Mouse (Mus musculus) CD4-positive helper T cell, adult 2 months (primary cell): Measurements from ENCODE around the gene Kctd20.
A peak's percentile ranks its signal among the peaks of the same experiment; 100 is the strongest.
"Not testable (repeated sequence)": the region's sequence is repeated elsewhere in the genome, so short reads cannot be mapped to it uniquely, and the experiment has no call there.

Experiments
- DNase-seq: peaks from one replicate; pipeline ENCODE4 v3.0.0-alpha.2; 2012; ENCODE audit warnings: low read depth, missing footprints, low spot score

The Kctd20 gene

DNA sequence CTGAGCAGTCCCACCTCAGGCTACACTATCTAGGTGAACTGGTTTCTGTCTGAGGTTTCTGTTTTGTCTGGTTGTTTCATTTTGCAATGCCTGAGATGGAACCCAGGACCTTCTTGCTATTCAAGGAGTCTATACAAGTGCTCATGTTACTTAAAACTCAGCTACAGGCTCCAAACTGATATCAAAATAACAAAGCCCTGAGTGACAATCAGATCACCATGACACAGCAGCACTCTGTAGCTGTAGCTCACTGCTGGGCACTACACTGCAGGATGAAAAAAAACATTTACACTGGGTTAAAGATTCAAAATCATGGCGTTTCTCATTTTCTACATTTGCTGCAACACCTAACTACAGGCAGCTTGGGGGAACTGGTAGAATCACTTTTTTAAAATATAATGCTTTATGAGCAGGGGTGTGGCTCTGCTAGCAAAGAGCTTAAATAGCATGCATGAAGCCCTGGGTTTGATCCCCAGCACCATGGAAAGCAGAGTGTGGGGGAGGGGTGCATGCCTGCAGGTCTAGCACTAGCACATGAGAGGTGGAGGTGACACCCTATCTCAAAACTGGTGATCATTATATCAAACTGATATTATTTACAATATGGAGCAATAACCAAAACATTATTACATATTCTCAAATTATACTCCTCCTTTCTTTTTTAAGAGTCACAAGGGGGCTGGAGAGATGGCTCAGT, 33.1 kb downstream of the Kctd20 start:
- no peak for DNase-seq

DNA sequence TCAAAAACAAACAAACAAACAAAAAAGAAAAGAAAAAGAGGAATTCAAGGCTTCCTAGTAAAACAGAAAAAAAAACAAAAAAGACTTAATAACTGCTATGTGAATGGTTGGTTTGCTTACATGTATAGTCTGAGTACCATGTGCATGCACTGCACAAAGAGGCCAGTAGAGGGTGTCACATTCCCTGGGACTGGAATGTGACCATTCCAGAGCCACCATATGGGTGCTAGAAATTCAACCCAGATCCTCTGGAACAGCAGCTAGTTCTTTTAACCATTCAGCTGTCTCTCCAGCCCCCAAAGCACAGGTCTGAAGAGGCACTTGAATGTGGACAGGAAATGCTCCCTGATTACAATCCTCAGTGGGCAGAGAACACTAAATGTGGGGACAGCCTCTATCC, 35.1 kb downstream of the Kctd20 start:
- DNase-seq: peak; percentile 39

DNA sequence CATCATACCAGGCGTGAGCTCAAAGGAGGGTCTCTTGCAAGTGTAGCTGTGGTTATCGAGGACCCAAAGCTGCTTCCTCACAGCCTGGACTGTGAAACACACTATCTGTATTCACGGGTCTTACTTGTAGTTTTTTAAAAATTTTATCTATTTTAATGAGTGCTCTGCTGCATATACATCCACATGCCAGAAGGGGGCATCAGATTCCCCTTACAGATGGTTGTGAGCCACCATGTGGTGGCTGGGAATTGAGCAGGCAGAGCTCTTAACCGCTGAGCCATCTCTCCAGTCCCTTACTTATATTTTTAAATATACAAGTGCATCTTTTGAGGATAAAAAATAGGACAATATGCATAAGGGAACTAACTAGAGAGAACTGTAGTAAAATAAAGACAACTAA, 36.0 kb downstream of the Kctd20 start:
- DNase-seq: peak; percentile 76

DNA sequence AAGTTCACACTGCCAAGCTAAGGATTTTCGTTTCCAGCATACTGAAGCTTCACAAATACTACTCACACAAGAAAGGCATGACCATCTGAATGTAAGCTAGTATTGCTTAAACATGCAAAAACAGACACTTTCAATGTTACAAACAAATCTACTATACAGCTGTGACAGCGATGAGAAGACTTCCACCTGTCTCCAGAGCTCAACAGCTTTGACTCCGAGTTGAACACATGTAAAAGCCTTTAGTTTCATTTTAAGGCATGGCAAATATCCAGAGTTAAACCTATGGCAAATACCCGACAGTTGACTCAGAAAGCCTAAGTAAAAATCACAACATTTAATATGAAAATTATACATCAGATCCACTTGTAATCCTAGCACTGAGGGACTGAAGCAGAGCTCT, 36.5 kb downstream of the Kctd20 start:
- DNase-seq: no peak

DNA sequence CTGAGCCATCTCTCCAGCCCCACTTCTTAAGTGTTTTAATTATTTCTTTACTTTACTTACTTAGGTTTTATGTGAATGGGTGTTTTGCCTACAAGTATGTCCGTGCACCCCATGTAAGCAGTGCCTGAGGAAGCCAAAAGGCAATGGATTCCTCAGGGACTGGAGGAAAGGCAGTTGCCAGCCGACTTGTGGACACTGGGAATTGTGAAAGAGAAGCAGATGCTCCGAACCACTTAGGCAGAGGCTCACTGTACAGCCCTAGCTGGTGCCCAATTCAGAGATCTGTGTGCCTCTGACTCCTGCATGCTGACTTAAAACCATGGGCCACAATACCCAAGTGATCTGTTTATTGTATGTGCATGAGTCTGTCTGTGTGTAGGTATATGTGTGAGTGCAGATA, 37.2 kb downstream of the Kctd20 start:
- no peak for DNase-seq

DNA sequence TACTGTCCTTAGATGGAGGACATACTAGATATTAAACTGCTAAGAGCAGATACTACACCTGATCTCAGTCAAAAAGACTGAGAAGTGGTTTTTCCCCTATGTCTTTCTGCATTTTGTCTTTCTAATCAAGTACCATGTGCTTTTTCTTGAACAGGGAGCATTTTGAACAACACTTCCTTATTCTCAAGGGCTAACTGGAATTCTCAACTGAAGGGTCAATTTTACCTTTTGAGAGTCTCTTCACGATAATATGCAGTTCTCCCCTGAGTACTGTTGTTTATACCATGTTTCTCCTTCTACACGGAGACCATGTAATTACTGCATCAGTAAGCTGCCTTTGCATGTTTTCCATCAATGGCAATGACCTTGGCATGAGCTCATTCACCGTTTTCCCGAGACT, 38.3 kb downstream of the Kctd20 start:
- DNase-seq: no peak

DNA sequence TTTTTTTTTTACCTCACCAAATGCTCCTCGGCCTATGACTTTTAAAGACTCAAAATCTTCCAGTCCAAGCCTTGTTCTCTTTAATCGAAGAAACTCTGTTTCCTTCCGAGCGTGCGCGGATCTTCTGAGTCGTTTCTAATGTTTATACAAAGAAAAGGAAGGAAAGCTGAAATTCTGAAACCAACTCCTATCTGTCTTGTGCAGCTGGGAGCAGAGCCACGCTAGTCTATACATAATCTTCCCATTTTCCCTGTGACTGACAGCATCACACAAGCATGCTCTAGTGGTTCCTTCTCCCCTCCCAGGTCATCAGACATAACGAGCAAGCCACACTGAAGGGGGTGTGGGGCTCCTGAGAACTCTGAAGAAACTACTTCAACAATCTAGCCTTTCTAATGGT, 39.5 kb downstream of the Kctd20 start:
- DNase-seq: no peak

DNA sequence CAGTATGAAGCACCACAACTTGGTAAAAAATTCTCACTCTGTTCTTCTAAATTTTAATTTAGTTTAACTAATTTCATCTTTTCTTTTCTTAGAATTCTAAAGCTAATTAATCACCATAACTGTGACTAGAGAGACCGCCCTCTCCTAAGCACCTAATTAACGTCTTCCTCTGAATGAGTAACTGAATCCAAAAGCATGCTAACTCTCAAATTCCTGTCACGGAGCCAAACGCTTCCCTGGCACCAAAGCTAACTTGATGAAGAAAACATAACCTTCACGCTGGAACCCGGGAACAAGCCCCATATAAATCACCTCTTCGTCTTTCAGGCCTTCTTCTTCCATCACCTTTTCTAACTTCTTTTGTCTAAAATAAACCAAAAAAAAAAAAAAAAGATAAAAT, 40.4 kb downstream of the Kctd20 start:
- DNase-seq: no peak

DNA sequence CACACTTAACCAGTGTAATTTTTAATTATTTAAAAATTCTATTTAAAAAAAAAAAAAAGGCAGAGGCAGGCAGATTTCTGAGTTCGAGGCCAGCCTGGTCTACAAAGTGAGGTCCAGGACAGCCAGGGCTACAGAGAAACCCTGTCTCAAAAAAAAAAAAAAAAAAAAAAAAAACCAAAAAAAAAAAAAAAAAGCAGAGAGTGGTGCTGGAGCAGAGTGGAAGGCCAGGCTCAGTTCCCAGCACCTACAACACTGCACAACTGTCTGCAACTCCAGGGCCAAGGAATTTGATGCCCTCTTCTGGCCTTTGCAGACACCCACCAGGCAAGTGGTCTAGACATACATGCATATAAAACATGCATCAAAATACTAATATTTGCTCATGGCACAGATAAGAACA, 41.3 kb downstream of the Kctd20 start:
- not testable (repeated sequence) for DNase-seq

DNA sequence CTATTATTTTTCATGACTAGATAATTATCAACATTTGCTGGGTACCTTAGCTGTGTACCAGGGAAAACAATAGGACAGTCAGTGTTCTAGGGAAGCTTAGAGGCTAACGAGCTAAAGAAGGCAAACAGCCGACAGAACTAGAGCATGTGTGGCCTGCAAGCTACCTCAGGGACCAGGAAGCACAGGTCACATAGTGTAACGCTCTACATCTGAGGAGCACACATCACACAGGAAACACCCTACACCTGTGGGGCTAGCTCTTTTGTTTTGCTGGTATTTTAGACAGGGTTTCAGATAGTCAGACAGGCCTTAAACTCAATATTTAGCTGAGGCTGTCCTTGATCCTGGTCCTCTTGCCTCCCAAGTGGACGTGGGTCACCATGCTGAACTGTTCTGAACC, 42.9 kb downstream of the Kctd20 start:
- no peak for DNase-seq

DNA sequence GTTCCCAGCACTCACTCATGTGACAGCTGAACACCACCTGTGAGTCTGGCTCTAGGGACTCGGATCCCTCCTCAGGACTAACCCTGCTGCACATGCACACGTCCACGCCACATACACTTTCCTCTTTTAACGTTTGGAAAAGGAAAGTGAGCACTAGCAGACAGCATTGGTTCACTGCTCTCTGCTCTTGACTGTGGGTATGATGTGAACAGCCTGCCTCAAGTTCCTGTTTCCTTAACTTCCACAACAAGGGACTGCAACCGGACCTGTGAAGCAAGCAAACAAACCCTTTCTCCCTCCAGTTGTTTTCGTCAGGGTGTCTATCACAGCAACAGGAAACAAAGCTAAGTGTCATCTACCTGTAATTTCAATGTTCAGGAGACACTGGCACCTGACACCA, 48.7 kb downstream of the Kctd20 start:
- DNase-seq: no peak

DNA sequence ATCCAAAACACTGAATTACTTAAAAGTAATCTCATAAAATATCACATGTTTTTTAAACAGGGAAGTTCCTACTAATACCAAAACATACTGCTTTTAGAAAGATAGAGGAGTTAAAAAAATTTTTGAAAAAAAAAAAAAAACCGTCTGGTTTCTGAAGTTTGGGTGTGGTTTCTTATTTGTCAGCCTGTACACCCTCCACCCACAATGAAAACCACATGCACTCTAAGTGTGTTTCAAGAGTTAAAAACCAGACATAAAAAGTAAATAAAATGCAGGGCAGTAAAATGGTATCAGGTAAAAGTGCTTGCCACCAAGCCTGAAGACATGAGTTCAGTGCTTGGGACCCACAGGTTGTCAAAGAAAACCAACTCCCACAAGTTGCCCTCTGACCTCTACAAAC, 52.0 kb downstream of the Kctd20 start:
- peak; percentile 75 for DNase-seq

DNA sequence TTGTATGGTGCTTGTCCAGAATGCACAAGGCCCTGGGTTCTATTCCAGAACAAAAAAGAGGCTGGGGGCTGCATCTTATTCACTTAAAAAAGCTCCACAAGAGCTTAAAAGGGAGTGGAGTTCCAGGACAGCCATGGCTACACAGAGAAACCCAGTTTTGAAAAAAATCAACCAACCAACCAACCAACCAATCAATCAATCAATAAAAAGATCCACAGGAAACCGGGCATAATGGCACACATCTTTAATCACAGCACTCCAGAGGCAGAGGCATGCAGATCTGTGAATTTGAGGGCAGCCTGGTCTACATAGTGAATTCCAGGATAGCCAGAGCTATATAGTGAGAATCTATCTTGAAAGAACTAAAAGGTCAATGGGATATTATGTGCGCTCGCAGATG, 53.3 kb downstream of the Kctd20 start:
- no peak for DNase-seq

DNA sequence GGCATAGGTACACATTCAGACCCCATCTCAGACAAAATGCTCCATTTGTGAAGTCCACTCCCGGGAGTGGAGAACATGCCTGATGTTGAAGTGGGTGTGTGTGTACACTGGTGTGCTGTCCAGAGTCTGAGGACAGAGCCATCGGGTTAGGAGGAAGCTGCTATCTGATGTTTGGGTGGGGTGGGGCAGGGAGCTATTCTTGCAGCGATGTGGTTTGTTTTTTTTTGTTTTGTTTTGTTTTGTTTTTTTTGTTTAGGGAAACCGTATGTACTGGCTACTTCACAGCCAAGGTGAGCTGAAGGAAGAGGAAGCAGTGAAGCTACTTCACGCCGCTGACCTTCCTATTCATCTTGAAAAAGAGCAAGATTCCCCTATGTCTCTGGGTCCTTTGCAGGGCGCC, 55.1 kb downstream of the Kctd20 start:
- DNase-seq: peak; percentile 46

DNA sequence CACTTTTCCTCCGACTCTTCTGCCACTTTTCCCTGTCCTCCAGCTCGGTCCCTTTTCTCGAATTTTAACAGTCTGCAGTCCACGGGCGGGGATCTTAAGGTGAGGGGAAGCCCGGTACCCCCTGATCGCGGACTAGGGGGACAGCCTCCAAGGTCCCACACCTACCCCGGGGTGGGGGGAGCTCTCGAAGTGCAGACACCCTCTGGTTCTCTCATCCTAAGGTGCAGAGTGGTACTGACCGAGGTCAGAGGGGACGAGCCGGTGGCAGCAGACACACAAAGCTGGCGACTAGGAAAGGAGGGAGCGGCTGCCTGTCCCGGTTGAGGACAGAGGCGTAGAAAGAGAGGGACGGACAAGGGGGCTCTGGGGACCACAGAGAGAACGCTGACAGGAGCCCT, 55.5 kb downstream of the Kctd20 start:
- DNase-seq: no peak

DNA sequence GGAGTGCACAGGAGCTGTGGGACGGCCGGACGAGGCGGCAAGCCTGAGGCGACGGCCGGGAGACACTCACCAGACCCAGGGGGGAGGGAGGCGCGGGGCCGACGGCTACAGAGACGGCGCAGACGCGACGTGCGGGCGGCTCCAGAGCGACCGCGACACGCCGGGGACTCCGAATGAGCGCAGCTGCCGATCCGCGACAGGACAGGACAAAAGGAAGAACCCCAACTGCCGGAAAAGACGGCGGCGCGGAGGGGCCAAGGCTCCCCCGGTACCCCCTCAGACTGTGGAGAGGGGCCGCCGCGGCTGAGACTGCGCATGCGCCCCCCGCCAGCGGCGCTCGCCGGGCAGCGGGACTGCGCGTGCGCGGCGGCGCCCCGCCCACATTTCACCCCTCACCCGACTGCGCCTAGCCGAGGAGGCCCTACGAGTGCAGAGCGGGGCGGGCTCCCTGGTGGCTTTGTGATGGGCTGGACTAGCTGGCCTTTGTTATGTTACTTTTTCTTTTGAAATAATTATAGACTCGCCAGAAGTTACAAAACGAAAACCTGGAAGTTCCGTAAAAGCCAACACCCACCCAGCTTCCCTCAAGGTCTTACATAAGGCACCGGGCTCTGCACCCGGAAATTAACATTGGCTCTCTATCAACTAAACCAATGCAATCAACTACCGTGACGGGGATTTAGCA, 56.0 kb downstream of the Kctd20 start, which contains the start of gene Stk38:
Gene Stk38, minus strand, starts transcription at position 355 of the 685 bp plus-strand sequence.
- DNase-seq: peak; percentile 92

DNA sequence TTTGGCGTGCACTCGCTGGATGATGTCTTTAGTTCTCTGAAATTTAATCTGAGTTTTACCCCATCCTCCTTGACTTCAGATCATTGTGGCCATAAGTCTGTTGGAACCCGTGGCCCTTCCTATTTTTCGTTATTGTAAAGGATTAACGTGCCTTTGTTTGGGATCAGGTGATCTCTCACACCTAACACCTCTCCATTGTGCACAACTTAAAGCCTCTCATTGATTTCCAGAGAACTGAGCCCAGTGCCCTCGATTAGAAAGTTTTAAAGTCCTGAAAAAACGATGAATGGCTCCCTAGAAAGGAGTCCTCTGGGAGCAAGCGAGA, 56.5 kb downstream of the Kctd20 start:
- no peak for DNase-seq

DNA sequence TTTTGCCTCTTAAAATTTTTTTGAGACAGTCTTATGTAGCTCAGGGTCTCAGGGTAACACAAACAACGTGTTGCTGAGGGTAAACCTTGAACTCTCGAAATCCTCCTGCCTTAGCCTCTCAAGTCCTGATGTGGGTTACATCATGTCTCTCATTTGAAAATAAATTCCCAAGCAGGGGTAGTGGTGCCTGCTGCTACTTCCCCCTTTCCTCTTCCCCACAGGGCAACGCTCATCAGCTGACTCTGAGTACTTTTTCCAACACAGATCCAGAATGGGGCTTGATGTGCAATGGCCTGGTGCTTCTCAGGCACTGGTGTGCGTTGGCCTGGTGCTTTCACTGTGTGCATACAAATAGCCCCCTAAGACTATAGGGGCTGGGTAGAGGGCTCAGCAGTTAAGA, 57.4 kb downstream of the Kctd20 start:
- DNase-seq: no peak

DNA sequence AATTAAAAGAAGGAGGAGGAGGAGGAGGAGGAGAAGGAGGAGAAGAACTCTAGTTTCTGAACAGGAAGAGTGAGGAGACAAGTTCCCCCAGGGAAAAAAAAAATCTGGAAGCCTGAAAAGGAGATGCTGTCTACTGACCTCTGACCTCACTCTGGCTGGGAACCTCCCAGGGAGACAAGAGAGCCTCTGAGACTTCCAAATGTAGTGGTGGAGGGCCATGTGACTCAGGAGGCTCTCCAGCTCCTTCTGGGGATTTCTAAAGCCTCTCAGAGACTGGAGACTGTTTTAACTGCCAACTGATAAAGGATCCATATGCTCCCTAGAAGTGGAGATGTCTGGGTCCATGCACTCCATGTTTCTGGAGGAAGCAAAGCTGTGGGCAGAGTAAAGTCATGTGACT, 62.5 kb downstream of the Kctd20 start:
- DNase-seq: no peak

DNA sequence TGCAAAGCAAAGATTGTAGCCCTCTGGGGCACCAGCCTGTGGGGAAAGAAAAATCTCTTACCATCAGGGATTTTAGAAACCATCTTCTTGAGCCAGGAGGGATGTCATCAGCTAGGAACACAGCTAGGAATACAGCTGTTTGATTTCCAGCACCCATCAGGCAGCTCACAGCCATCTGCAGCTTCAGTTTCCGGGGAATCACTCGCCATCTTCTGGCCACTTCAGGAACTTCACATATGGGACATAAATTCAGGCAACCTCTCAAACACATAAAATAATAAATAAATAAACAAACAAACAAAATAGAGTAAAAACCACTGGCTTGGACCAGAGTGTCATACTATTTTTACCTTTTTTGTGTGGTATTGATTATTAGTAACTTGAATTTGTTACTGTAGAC, 63.9 kb downstream of the Kctd20 start:
- peak; percentile 77 for DNase-seq

DNA sequence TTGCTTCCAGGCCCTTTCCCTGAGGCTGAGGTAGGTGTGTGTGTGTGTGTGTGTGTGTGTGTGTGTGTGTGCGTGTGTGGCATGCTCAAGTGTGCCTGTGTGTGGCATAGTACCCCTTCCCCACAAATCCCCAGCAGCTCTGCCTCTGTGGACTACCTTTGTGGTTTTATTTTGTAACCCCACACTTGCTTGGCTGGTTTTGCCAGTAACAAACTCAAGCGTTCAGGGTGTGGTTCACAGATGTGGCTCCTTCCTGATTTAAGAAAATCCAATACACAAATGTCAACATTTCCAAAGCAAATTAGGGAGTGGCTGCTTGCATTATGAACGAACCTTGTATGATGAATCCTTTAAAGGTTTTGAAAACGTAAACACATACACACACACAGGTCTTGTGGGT, 65.0 kb downstream of the Kctd20 start:
- DNase-seq: no peak

DNA sequence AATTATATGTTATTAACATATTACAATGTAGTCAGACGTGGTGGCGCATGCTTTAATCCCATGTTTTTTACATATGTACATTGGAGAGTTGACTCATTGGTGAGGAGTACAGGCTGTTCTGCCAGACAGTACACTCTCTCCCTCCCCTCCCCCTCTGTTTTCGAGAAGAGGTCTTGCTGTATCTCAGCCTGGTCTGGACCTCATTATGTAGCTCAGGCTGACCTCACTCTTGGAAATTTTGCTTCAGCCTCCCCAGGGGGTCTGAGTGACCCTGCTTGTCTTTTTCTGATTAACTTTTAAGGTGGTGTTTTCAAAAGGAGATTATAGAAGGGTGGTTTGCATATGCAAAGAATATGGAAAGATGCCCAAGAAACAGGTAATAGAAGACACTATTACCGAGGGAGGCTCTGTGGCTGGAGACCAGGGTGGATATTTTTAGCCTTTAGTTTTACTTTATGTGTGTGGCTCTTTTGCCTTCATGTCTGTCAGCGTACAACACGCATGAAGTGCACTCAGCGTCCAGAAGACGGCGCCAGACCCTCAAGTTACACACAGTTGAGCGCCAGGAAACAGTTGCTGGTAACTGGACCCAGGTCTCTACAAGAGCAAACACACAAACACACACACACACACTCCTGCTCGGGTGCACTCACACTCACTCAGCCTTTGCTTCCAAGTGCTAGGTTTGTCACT, 66.7 kb downstream of the Kctd20 start:
- DNase-seq: no peak
